Mouse (Mus musculus) spleen, adult 2 months (tissue): ENCODE data around the gene Tia1.

Source experiments
- CTCF ChIP-seq: fragments of 200-500 bp; IDR thresholded peaks from 2 replicates; pipeline ENCODE4 v1.5.1; 2011; ENCODE audit warnings: mild to moderate bottlenecking, inconsistent platforms; ENCODE audit not compliant: insufficient read depth, insufficient read length, insufficient replicate concordance; ENCODE audit errors: extremely low read depth
- POLR2A ChIP-seq: fragments of 200-500 bp; IDR thresholded peaks from 2 replicates; pipeline ENCODE4 v1.6.1; 2011; ENCODE audit warnings: low read depth, low read length, inconsistent platforms

DNA sequence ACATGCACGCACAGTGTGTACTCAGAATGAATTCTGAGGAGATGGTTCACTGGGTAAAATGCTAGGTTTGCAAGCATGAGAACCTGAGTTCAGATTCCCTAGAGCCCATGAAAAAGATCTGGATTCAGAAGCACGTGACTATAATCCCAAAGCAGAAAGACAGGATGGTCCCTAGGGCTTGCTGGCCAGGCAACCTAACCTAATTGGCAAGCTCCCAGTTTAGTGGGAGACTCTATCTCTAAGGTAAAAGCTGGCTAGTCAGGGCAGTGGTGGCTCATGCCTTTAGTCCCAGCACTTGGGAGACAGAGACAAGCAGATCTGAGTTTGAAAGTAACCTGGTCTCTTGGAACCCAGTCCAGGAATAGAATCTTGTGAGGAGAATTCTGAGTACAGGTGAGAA is 5.0 kb upstream of the Tia1 start:
- TF ChIP-seq CTCF (no peak), POLR2A (no peak)
